Mouse (Mus musculus): ENCODE measurements at regions not wholly inside any gene's neighbourhood (a gene's known extent, or its start where the extent isn't known, plus 50 kb on each side); places are given as distances from the start of the nearest gene placed in this dataset.

DNA sequence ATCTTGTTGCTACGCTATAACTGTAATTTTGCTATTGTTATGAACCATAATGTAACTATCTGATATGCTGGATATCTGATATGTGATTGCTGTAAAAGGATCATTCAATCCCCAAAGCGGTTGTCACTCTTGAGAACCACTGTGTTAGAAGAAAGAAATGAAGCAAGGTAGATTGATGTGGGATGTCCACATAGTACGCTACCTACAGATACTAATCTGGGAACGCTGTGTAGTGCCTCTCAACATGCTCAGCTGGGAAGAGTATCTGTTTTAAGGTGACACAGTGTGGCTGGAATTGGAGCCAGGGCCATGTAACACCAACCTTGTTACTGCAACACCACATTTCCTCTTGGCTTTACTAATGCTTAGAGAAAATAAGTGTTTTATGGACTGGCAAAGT lies 456.2 kb upstream of the Slc30a5 start:
- no peak for TF ChIP-seq GATA1 (IDR thresholded peaks at IDR 0.05; ENCODE audit: low read length)
- no peak for TF ChIP-seq TAL1 (IDR thresholded peaks at IDR 0.05; ENCODE audit: low read length)
